Mouse (Mus musculus) gastrocnemius, postnatal 10 days (tissue): ENCODE data around the gene Gfra1. TPM values are rescaled to one million over a fixed set of nuclear protein-coding genes. Genes with fewer than 3 reads are reported as not detected.

Experiments used
- DNase-seq: peaks from one replicate; pipeline ENCODE4 v3.0.0; 2021; ENCODE audit warnings: mixed read lengths
- total RNA-seq, 2 experiments: library from RNA; stranded (reverse); gene quantifications; 2 replicates each; pipeline ENCODE4 v1.2.3; 2021

Gene Gfra1
- total RNA-seq, 2 experiments from 2014 or later, result 9.5 to 10.3 TPM

- DNase-seq, result no peak
Measured at GRCm38 (mm10) chr19:58316474-58316873, 139.2 kb downstream of the Gfra1 start.

- no peak for DNase-seq
Measured at GRCm38 (mm10) chr19:58315681-58316080, 140.0 kb downstream of the Gfra1 start.

- no peak for DNase-seq
Measured at GRCm38 (mm10) chr19:58314631-58315030, 141.1 kb downstream of the Gfra1 start.

GRCm38 (mm10) chr19:58313785-58314184, 141.9 kb downstream of the Gfra1 start:
- DNase-seq, result no peak

GRCm38 (mm10) chr19:58312492-58312891, 143.2 kb downstream of the Gfra1 start:
- no peak for DNase-seq

- no peak for DNase-seq
Measured at GRCm38 (mm10) chr19:58310334-58311315, 145.1 kb downstream of the Gfra1 start.

- DNase-seq, result no peak
Measured at GRCm38 (mm10) chr19:58309620-58310275, 146.0 kb downstream of the Gfra1 start.

GRCm38 (mm10) chr19:58301105-58301504, 154.6 kb downstream of the Gfra1 start:
- no peak for DNase-seq

GRCm38 (mm10) chr19:58297926-58298325, 157.8 kb downstream of the Gfra1 start:
- DNase-seq, result no peak

GRCm38 (mm10) chr19:58296842-58297190, 158.9 kb downstream of the Gfra1 start:
- no peak for DNase-seq

- DNase-seq, result peak; percentile 66
Measured at GRCm38 (mm10) chr19:58295986-58296841, 159.5 kb downstream of the Gfra1 start.

GRCm38 (mm10) chr19:58288145-58288544, 167.6 kb downstream of the Gfra1 start:
- DNase-seq, result peak; percentile 11

- no peak for DNase-seq
Measured at GRCm38 (mm10) chr19:58275281-58275680, 180.4 kb downstream of the Gfra1 start.

- peak; percentile 10 for DNase-seq
Measured at GRCm38 (mm10) chr19:58271815-58272214, 183.9 kb downstream of the Gfra1 start.

- no peak for DNase-seq
Measured at GRCm38 (mm10) chr19:58270778-58271177, 184.9 kb downstream of the Gfra1 start.

GRCm38 (mm10) chr19:58268476-58268875, 187.2 kb downstream of the Gfra1 start:
- DNase-seq, result no peak

- no peak for DNase-seq
Measured at GRCm38 (mm10) chr19:58266600-58266999, 189.1 kb downstream of the Gfra1 start.

GRCm38 (mm10) chr19:58260934-58261333, 194.8 kb downstream of the Gfra1 start:
- no peak for DNase-seq

- no peak for DNase-seq
Measured at GRCm38 (mm10) chr19:58259250-58259649, 196.5 kb downstream of the Gfra1 start.

GRCm38 (mm10) chr19:58256485-58256884, 199.2 kb downstream of the Gfra1 start:
- no peak for DNase-seq

- no peak for DNase-seq
Measured at GRCm38 (mm10) chr19:58255394-58255793, 200.3 kb downstream of the Gfra1 start.

GRCm38 (mm10) chr19:58254172-58254571, 201.5 kb downstream of the Gfra1 start:
- no peak for DNase-seq
